Mouse (Mus musculus): Measurements from ENCODE around the gene Cldn3. TPM values are rescaled to one million over a fixed set of nuclear protein-coding genes. Genes with fewer than 3 reads are reported as not detected.
"Not testable (repeated sequence)": the region's sequence is repeated elsewhere in the genome, so short reads cannot be mapped to it uniquely, and the experiment has no call there.

The Cldn3 gene
- polyA plus RNA-seq, 1 experiment from 2014 or later: 2.8 TPM

- Histone ChIP-seq H3K9ac (no peak overlapping the region), H3K27ac (no peak overlapping the region), H3K27me3 (peaks cover 50% of the 10 kb centered on the region), H3K4me1 (replicated peaks) (peaks cover 12% of the 10 kb centered on the region; the same call in 1 of the 2 replicates), H3K4me2 (no peak overlapping the region), H3K36me3 (no peaks in the 10 kb centered on the region), H3K4me3 (no peak overlapping the region), H3K9me3 (no peaks in the 10 kb centered on the region)
- WGBS: 67% methylated on average over 4 of the region's 4 CpGs
- ATAC-seq (ENCODE audit: low FRiP score): no peak
Observed at GRCm38 (mm10) chr5:134948085-134948439, 38.0 kb upstream of the Cldn3 start.

GRCm38 (mm10) chr5:134951053-134951884 lies 34.7 kb upstream of the Cldn3 start:
- 55% methylated on average over 19 of the region's 19 CpGs for WGBS
- Histone ChIP-seq H3K9ac (no peak overlapping the region), H3K36me3 (no peaks in the 10 kb centered on the region), H3K27ac (no peak overlapping the region), H3K27me3 (peaks cover 24% of the 10 kb centered on the region), H3K4me2 (no peak overlapping the region), H3K9me3 (no peaks in the 10 kb centered on the region), H3K4me1 (replicated peaks) (peaks cover 8% of the 10 kb centered on the region; the same call in 1 of the 2 replicates), H3K4me3 (no peak overlapping the region)
- ATAC-seq (ENCODE audit: low FRiP score): no peak

DNA sequence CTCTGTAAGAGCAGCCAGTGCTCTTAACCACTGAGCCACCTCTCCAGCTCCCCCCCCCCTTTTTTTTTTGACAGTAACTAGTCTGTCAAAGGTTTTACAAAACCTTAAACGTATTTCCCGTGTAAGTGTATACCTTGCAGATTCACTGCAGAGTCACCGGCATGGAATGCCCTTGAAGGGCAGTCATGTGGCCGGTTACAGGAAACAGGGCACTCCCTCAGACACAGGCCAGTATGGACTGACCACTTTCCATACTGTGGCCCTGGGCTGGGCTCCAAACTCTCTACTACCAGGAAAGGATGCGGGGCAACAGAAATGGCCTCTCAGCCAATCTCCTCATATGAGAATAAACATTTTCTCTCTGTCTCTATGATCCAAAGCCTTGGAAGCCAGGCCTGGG lies 30.5 kb upstream of the Cldn3 start:
- no peak overlapping the region for H3K4me3 ChIP-seq
- WGBS: 78% methylated on average over 5 of the region's 5 CpGs
- no peak overlapping the region for H3K27ac ChIP-seq
- no peaks in the 10 kb centered on the region for H3K36me3 ChIP-seq
- H3K4me2 ChIP-seq: no peak overlapping the region
- no peak overlapping the region for H3K9ac ChIP-seq
- no peaks in the 10 kb centered on the region for H3K4me1 ChIP-seq (replicated peaks)
- no peak for ATAC-seq (ENCODE audit: low FRiP score)
- no peaks in the 10 kb centered on the region for H3K9me3 ChIP-seq
- H3K27me3 ChIP-seq: 0 out of 2 replicates have a peak, but pooled peaks cover 3% of the 10 kb centered on the region

- no peaks in the 10 kb centered on the region for H3K9me3 ChIP-seq
- no peak overlapping the region for H3K4me2 ChIP-seq
- H3K9ac ChIP-seq: no peak overlapping the region
- H3K27ac ChIP-seq: no peak overlapping the region
- no peaks in the 10 kb centered on the region for H3K4me1 ChIP-seq (replicated peaks)
- no peak for ATAC-seq (ENCODE audit: low FRiP score)
- no peaks in the 10 kb centered on the region for H3K36me3 ChIP-seq
- H3K4me3 ChIP-seq: no peak overlapping the region
- 84% methylated on average over 7 of the region's 7 CpGs for WGBS
- H3K27me3 ChIP-seq: 0 out of 2 replicates have a peak, but pooled peaks cover under 1% of the 10 kb centered on the region
Observed at GRCm38 (mm10) chr5:134959114-134959513, 26.9 kb upstream of the Cldn3 start.

- 82% methylated on average over 2 of the region's 2 CpGs for WGBS
- no peak for ATAC-seq (ENCODE audit: low FRiP score)
- Histone ChIP-seq H3K9me3 (no peaks in the 10 kb centered on the region), H3K9ac (no peak overlapping the region), H3K4me2 (no peak overlapping the region), H3K4me1 (replicated peaks) (no peaks in the 10 kb centered on the region), H3K36me3 (no peaks in the 10 kb centered on the region), H3K4me3 (no peak overlapping the region), H3K27ac (no peak overlapping the region), H3K27me3 (0 out of 2 replicates have a peak, but pooled peaks cover 3% of the 10 kb centered on the region)
Observed at GRCm38 (mm10) chr5:134960430-134960829, 25.6 kb upstream of the Cldn3 start.

- peaks cover 9% of the 10 kb centered on the region for H3K4me1 ChIP-seq (replicated peaks)
- peaks cover 11% of the 10 kb centered on the region; the same call in 1 of the 2 replicates for H3K27me3 ChIP-seq
- no peaks in the 10 kb centered on the region for H3K9me3 ChIP-seq
- no peak for ATAC-seq (ENCODE audit: low FRiP score)
- 96% methylated on average over 2 of the region's 2 CpGs for WGBS
- no peak overlapping the region for H3K4me3 ChIP-seq
- no peak overlapping the region for H3K4me2 ChIP-seq
- H3K9ac ChIP-seq: no peak overlapping the region
- H3K36me3 ChIP-seq: no peaks in the 10 kb centered on the region
- H3K27ac ChIP-seq: no peak overlapping the region
Observed at GRCm38 (mm10) chr5:134961519-134961918, 24.5 kb upstream of the Cldn3 start.

DNA sequence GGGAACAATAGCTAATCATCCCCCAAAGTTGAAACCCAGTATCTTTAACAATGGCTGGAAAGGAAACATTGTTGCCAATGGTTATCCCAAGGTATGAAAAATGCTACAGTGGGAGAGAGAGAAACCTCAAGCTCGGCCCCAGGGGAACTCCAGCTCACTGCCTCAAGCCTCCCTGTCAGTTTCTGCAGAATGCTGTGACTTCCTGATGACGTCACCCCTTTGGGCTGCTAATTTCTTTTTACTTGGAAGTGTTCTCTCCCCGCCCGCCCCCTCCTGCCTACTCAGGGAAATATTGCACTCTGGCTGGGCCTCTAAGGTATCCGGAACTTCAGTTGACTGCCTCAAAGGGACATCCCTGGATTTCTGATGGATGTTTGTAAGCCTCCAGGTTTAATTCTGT lies 22.5 kb upstream of the Cldn3 start:
- peaks cover 26% of the 10 kb centered on the region; the same call in 1 of the 2 replicates for H3K27me3 ChIP-seq
- H3K9ac ChIP-seq: no peak overlapping the region
- no peak overlapping the region for H3K27ac ChIP-seq
- 29% methylated on average over 5 of the region's 5 CpGs for WGBS
- no peak overlapping the region for H3K4me3 ChIP-seq
- no peak for ATAC-seq (ENCODE audit: low FRiP score)
- H3K9me3 ChIP-seq: no peaks in the 10 kb centered on the region
- no peak overlapping the region for H3K4me2 ChIP-seq
- no peaks in the 10 kb centered on the region for H3K36me3 ChIP-seq
- peaks cover 12% of the 10 kb centered on the region for H3K4me1 ChIP-seq (replicated peaks)

DNA sequence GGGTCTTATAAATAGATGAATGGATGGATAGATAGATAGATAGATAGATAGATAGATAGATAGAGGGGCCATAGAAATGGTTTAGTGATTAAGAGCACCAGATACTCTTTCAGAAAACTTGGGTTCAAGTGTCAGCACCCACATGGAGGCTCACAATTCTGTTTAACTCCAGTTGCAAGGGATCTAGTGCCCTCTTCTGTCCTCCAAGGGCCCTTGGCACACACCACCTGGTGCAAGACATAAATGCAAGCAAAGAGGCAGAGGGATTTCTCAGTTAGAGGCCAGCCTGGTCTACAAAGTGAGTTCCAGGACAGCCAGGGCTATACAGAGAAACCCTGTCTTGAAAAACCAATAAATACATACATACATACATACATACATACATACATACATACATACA lies 21.4 kb upstream of the Cldn3 start:
- H3K27ac ChIP-seq; ATAC-seq (ENCODE audit: low FRiP score); H3K9ac ChIP-seq; H3K9me3 ChIP-seq; H3K36me3 ChIP-seq; H3K4me3 ChIP-seq; H3K4me2 ChIP-seq: not testable (repeated sequence)
- Histone ChIP-seq H3K4me1 (replicated peaks) (peaks cover 12% of the 10 kb centered on the region), H3K27me3 (peaks cover 26% of the 10 kb centered on the region; the same call in 1 of the 2 replicates)

DNA sequence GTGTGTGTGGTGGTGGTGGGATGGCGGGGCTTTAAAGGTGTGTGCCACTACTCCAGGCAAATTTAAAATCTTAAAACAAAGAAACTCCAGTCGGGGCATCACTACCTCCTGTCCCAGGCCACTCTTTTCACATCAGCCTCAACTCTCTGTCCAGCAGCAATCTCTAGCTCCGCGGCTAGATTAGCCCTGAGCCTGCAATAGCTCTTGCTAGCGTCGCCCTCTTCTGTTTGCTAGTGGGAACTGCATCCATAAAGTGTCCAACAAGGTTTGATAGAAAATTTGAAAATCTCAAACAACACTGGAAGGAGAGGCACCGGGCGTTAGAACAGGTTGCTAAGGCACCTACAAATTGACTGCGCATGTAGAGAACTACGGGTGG lies 20.6 kb upstream of the Cldn3 start:
- 0 out of 2 replicates have a peak, but pooled peaks have one; percentile 39 for ATAC-seq (ENCODE audit: low FRiP score)
- peak overlapping the region; percentile 14; the same call in 1 of the 2 replicates for H3K4me3 ChIP-seq

GRCm38 (mm10) chr5:134965852-134966821 lies 19.9 kb upstream of the Cldn3 start:
- WGBS: 4% methylated on average over 33 of the region's 33 CpGs
- Histone ChIP-seq H3K9ac (no peak overlapping the region; the same call in 1 of the 2 replicates), H3K4me1 (replicated peaks) (peaks cover 12% of the 10 kb centered on the region), H3K36me3 (no peaks in the 10 kb centered on the region), H3K4me3 (peak overlapping the region; percentile 14), H3K4me2 (peak overlapping the region; percentile 45), H3K9me3 (no peaks in the 10 kb centered on the region), H3K27me3 (peaks cover 26% of the 10 kb centered on the region; the same call in 1 of the 2 replicates), H3K27ac (no peak overlapping the region)
- no peak for ATAC-seq (ENCODE audit: low FRiP score)

More for the DNA sequence above, 20.6 kb upstream of the Cldn3 start:
- Histone ChIP-seq H3K36me3 (no peaks in the 10 kb centered on the region), H3K9me3 (no peaks in the 10 kb centered on the region), H3K4me1 (replicated peaks) (peaks cover 12% of the 10 kb centered on the region), H3K27ac (no peak overlapping the region), H3K9ac (no peak overlapping the region), H3K4me2 (peak overlapping the region; percentile 45), H3K27me3 (peaks cover 26% of the 10 kb centered on the region; the same call in 1 of the 2 replicates)
- 5% methylated on average over 10 of the region's 10 CpGs for WGBS

GRCm38 (mm10) chr5:134967164-134967944 lies 18.7 kb upstream of the Cldn3 start:
- Histone ChIP-seq H3K27me3 (peaks cover 26% of the 10 kb centered on the region; the same call in 1 of the 2 replicates), H3K9me3 (no peaks in the 10 kb centered on the region), H3K4me3 (no peak overlapping the region), H3K27ac (no peak overlapping the region), H3K4me2 (no peak overlapping the region), H3K9ac (no peak overlapping the region), H3K36me3 (no peaks in the 10 kb centered on the region), H3K4me1 (replicated peaks) (peaks cover 12% of the 10 kb centered on the region)
- no peak for ATAC-seq (ENCODE audit: low FRiP score)
- 81% methylated on average over 20 of the region's 20 CpGs for WGBS
